Mouse (Mus musculus): Measurements from ENCODE around the gene Cmtm1. TPM values are rescaled to one million over a fixed set of nuclear protein-coding genes. Genes with fewer than 3 reads are reported as not detected.

Gene Cmtm1
- total RNA-seq, 2 experiments from 2014 or later, result 0.12 TPM; not detected in 1

Other genes starting within 250 kb of the Cmtm1 start
- gene Cdh5, start 208.5 kb downstream of the Cmtm1 start, total RNA-seq (2021), result 100 to 1,000 TPM; 161 to 189 TPM
- 1 to 10 TPM; 4.5 to 5.7 TPM for gene Bean1, start 139.7 kb downstream of the Cmtm1 start, total RNA-seq (2021)
- 10 to 100 TPM; 43.2 to 44.6 TPM for gene Tk2, start 61.6 kb downstream of the Cmtm1 start, total RNA-seq (2021)
- 10 to 100 TPM; 45.5 to 67.3 TPM for gene Cklf, start 59.3 kb downstream of the Cmtm1 start, total RNA-seq (2021)
- gene Cmtm2a, start 17.0 kb downstream of the Cmtm1 start, total RNA-seq (2021), result not detected
- gene Gm45711, start 64 bp downstream of the Cmtm1 start, total RNA-seq (2021), result not detected
- gene Gm11020, start 11.4 kb upstream of the Cmtm1 start, total RNA-seq (2021), result not detected
- not detected for gene Cmtm2b, start 12.1 kb upstream of the Cmtm1 start, total RNA-seq (2021)
- gene Cmtm3, start 29.3 kb upstream of the Cmtm1 start, total RNA-seq (2021), result 10 to 100 TPM; 64.5 to 68.2 TPM
- gene Cmtm4, start 85.7 kb upstream of the Cmtm1 start, total RNA-seq (2021), result 10 to 100 TPM; 35.4 to 37.8 TPM
- gene Dync1li2, start 132.9 kb upstream of the Cmtm1 start, total RNA-seq (2021), result 100 to 1,000 TPM; 108 to 128 TPM
- gene Terb1, start 199.8 kb upstream of the Cmtm1 start, total RNA-seq (2021), result under 1 TPM; 0.09 to 0.12 TPM
- 10 to 100 TPM; 30.4 to 35.0 TPM for gene Nae1, start 224.5 kb upstream of the Cmtm1 start, total RNA-seq (2021)
- gene Car7, start 224.5 kb upstream of the Cmtm1 start, total RNA-seq (2021), result 1 to 10 TPM; 3.0 to 3.2 TPM

Data from adrenal gland, postnatal 10 days (tissue).